Mouse (Mus musculus) spleen, embryonic (tissue): ENCODE measurements around the gene Morc1.

Experiments used
- CTCF ChIA-PET: fragments of 350-600 bp; sonication (Branson Sonifier 250); formaldehyde crosslinking; loops from one replicate; lab custom pipeline; 2022; lab: Charles Lee

Morc1 gene

DNA sequence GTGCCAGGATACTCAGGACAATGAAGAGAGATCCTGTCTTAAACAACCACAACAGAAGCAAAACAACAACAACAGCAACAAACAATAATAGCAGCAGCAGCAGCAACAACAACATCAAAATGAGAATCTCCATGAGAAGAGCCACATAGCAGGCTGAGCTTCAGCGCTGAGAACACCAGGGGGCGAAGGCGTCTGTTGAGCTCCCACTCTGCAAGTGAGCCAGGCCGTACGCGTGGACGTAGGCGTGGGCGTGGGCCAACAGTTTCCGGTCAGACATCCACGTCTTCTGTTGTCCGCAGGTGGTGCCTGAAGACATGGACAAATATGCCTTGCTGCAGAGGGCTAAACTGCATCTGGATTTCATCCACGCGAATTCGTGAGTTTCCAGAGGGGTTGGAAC lies at the start of gene Morc1:
TSS of gene Morc1 (plus strand) at position 211 of the 400 bp plus-strand sequence.
- CTCF ChIA-PET, result no interaction called here

DNA sequence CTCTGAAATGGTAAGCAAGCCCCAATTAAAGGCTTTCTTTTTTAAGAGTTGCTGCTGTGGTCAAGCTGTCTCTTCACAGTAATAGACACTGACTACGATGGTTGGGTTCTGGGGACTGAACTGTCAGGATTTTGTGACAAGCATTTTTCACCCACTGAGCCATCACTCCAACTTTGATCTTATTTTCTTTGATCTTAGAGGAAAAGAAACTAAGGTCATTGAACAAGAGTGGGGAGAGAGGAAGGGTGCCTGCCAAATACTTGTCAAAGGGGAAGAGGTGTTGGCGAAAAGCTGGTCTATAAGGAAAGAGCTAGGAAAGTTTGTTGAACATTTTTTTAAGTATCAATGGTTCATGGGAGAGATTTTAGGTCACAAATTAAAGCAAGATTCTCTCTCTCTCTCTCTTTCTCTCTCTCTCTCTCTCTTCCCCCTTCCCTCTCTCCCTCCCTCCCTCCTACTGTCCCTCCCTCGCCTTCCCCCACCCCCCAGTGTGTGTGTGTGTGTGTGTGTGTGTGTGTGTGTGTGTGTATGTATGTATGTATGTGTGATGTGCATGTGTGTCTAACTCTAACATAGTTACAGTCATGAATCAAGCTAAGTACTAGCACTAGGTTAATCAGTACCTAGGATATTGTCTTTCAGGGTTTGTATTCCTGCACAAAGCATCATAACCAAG lies 47.3 kb upstream of the Morc1 start:
- CTCF ChIA-PET, result no interaction called here

DNA sequence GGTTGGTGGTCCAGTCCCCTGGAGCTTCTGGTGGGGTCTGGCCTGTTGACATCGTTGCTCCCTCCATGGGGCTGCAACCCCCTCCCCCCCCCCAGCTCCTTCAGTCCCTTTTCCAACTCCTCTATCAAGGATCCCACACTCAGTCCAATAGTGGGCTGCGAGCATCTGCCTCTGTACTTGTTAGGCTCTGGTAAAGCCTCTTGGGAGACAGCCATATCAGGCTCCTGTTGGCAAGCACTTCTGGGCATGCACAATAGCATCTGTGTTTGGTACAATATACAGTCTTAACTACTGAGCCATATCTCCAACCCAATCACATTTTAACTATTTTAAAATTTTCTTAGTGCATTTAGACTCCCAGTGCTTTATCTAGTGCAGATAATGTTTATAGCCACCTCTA lies 44.1 kb upstream of the Morc1 start:
- CTCF ChIA-PET, result no interaction called here

DNA sequence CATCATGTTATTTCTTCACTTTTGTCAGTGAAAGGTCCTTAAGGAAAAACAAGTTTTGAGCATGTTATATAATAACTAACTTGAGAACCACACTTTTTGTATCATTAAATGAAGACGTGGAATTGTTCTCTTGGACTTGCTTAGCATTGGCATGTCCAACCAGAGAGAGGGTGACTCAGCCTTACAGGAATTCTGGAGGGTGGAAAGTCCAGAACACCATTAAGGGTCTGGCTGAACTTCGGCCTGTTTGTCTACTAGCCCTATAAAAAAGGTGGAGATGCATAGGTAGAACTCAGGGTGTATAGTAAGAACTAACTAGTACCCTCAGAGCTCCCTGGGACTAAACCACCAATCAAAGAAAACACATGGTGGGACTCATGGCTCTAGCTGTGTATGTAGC lies 35.8 kb upstream of the Morc1 start:
- CTCF ChIA-PET, result no interaction called here

DNA sequence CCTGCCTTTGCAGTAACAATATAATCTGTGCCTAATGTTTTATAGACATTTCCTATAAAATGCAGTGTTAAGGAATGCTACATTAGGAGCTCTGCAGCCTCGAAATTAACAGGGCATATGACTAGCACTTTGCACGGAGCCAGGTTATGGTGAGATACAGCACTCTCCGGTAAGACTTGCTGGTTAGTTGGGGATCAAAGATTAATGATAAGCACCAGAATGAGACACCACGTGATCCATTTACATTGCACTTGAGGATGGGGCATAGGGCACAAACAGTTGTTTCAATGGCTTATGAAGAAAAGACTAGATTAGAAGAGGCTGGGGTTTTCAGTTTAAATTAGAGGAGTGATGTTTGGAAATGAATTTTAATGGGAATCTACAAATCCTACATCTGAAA lies 28.1 kb upstream of the Morc1 start:
- CTCF ChIA-PET, result no interaction called here

DNA sequence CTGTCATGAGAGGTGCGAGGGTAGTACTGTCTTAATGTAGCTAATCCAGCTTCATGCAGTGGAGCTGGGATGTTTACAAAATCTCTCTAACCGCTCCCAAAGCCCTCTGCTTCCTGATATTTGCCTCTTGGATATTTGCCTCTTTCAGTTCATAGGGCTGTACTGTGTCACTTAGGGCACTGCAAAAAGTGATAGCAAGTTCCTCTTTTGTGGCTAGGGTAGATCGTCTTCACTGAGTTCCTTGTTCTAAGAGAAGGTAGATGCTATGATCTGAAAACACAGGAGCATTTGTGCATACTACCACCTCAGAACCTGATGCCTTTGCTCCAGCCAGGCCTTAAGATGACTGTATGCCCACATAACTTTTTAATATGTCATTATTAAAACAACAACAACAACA lies 27.6 kb upstream of the Morc1 start:
- CTCF ChIA-PET, result no interaction called here

DNA sequence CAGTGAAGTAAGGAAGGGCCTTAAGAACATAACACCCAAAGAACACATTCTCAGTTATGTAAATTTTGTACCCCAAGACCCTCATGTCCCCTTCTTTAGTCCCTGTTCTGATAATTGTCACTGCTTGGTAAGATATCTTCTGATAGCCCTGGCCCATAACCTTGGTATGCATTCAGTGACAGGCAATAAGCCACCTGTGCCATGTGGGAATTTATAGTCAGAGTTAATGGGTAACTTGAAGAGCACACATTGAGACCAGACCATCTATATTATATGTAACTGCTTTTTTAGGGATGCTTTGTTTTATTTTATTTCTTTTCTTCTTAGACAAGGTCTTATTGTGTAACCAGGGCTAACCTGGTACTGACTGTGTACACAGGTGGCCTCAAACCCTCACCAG lies 27.0 kb upstream of the Morc1 start:
- CTCF ChIA-PET, result no interaction called here

DNA sequence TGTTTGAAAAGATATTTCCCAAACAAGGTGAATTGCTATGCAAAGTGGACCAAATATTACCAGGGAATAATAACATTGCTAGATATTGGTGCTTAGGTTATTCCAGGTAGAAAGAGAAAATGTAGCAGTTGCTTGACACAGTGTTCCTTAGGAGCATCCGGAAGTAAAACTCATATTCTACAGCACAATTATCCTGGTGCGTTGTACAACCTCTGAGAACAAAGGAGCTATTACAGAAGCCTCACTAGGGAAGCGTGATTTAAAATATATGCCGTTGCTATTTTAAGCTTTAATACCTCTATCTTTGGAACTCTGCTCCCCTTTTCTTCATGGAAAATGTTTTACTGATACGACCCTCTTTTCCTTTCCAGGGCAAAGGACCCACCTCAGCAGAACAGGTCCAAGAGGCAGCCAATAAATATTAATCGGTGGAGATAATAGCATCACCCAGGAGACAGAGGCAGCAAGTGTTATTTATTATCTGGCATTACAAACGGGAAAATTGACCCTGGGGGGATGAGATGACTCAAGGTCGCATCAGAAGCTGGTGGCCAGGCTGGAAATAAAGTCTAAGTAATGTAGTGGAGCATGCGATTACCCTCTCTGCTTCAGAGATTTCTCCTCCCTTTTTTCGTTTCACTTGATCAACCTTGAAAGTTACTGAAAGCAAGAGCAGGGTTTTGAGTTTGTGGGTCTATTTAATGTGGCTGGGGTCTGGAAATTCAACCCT lies 25.2 kb upstream of the Morc1 start:
- CTCF ChIA-PET, result no interaction called here

DNA sequence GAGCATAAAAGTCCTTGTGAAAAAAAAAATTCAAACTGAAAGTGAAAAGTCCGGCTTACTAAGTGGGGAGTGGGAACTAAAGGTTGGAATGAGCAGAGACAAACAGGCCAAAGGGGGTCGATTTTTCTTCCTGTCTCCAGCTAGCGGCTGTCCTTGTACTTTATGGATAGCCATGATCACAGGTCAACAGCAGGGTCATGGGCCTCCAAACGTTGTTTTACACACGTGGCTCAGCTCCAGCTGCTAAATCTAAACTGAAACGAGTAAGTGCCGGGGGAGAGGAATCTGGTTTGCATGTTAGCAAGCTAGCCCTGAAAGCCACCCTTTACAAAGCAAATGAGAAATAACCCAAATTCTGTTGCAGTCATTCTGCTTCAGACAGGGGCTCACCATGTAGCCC lies 21.5 kb upstream of the Morc1 start:
- CTCF ChIA-PET, result no interaction called here

DNA sequence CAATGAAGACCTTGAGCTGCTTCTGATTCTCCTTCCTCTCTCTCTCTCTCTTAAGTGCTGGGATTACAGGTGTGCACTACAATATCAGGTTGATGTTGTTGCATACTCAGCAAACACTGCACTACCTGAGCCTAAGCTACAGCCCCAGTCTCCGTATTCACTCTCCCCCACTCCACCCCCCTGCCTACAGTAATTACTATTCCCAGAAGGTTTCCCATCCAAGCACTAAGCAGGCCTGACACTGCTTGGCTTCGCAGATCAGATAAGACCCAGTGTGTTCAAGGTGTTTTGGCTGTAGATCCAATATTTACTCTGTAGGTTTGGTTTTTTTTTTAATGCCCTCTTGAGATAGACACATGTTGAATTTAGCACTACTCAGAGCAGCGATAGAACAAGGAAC lies 20.9 kb upstream of the Morc1 start:
- CTCF ChIA-PET, result no interaction called here

DNA sequence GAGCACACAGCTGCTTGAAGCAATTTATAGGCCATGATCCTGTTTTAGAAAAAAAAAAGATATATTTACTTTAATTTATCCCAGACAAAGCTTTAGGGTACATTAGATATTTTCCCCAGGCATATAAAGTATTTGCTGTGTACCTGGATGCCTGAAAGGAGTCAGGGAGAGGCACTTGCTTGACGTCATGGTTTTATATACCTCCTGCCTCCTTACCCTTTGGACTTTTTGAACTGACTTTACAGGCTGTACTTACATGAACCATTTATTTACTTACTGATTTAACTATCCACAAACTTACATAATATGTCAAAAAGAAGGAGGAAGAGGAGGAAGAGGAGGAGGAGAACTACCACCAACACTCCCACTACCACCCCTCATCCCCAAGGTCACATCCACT lies 18.8 kb upstream of the Morc1 start, which contains the start of gene Gm5485:
TSS of gene Gm5485 (minus strand) at position 171 of the 400 bp plus-strand sequence.
- CTCF ChIA-PET, result no interaction called here

DNA sequence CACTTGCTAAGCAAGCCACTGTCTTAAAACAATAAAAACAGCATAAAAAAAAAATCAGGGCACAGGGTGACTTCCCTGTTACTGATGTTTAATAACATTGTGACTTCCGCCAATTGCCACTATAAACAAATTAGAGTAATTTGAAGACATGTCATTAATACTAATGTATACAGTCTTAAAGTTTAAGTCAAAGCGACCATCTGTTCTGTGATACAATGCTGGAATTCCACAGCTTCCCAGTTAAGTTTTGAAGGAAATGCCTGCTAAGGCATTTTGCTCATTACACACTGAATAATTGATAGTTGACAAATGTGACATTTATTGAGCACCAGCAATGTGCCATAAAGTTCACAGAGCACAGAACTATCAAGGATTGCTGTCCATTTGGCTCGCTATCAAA lies 12.5 kb upstream of the Morc1 start:
- CTCF ChIA-PET, result no interaction called here

DNA sequence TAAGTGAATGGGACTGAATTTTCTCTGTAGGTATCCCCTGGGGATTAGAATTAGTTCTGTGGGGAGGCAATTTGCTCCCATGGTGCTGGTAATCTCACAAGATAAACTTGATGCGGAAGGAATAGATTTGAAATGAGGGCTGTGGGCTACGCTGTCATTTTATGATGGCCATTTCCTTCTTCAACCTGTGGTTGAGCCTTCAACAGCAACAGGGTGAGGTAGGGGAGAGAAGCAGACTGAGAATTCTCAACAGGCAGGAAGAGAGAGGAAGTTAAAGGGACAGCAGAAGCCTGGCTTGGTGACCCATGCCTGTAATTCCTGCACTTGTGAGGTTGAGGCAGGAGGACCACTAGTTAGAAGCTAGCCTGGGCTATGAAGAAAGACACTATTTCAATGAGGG lies 12.0 kb upstream of the Morc1 start:
- CTCF ChIA-PET, result no interaction called here

DNA sequence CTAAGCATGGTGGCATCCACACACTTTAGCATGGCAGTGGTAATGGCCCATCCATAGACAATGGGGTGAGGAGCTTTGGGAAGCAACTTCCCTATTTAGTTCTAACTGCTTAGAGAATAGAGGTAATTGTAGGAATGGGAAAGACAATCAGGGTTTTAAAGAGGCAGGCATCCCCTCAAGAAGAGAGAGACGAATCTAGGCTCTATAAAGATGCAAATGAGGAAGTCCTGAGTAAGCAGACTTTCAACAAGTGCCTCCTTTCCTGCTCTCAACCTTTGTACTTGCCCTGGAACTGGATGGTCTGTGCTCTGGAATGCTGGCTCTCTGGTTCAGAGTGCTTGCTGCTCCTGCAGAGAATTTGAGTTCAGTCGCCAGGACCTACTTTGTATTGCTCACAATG lies 8.5 kb upstream of the Morc1 start:
- CTCF ChIA-PET, result no interaction called here

DNA sequence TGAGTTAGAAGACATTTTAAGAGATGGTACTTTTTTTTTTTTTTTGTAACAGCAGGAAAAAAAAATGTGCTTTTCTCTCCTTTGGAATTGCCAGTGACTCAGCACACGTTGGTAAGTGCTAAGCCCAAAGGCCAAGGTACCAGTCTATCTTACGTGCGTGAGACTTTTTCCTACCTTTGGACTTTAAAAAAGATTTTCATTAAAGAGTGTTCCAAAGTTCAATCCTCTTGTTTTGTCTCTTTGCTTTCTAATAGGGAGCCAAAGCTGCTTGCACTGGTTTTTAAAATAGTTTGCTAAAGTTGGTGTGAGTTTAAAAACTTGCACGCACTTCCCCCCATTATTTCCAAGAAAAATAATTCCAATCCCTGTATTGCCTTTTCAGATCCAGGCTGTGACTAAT lies 7.0 kb upstream of the Morc1 start:
- CTCF ChIA-PET, result no interaction called here

DNA sequence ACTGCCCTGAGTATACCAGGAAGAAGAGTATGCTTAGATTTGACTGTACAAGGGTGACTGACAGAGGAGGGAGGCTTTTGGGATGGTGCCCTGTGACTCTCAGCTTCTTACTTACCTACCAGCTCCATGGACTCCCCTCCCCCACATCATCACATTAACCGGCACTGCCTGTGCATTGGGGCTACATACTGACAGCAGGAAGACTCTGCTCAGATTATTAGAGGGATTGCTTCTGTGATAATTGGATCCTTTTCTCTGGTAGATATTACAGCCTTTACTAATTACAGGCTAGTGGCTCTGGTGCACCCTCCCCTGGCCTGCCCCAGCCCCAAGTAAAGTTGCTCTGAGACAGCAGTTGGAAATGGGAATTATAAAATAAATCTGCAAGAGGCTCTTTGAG lies 1.6 kb upstream of the Morc1 start:
- CTCF ChIA-PET, result no interaction called here

DNA sequence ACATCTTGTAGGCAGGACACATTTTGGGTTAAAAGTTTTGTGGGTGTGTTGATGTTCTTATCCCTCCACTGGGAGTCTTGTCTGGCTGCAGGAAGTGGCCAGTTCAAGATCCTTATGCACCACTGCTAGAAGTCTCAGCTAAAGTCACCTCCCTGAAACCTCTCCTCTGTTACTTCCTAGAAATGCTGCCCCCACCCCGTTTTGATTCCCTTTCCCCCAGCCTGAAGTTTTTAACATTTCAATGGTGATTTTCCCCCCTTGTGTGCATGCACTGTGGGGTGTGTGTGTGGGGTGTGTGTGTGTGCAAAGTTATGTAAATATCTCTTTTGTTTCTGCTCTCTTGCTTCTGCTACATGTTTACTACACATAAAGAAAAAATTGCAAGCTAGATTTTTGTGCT lies 4.4 kb downstream of the Morc1 start:
- CTCF ChIA-PET, result no interaction called here

DNA sequence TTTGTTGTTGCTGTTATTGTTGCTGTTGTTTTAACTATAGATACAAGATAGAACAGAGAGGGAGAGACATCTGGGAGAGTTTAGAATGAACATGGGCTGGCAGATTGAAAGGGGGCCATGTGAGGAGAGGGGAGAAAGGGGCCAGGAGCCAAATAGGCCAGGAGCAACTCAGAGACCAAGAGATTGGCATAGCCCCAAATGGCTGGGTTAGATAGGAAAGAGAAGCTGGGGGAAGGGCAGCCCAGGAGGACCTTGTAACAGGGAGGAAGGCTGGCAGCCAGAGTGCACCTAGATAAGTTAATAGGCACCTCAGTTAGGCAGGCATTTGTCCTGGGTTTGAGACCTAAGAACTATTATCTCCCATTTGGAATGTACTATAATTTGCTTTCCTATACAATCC lies 6.4 kb downstream of the Morc1 start:
- CTCF ChIA-PET, result no interaction called here

DNA sequence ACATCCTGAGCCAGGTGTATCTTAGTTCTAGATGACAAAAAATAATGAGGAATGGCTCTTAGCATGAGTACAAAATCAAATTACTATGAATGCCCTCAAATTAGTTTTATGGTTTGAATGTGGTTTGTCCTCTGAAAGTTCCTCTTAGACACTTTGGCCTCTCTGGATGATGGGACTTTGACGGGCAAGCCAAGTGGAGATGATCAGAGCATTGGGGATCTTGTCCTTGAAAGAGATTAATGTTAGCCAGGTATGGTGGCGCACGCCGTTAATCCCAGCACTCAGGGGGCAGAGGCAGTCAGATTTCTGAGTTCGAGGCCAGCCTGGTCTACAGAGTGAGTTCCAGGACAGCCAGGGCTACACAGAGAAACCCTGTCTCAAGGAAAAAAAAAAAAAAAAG lies 13.6 kb downstream of the Morc1 start:
- CTCF ChIA-PET, result no interaction called here

DNA sequence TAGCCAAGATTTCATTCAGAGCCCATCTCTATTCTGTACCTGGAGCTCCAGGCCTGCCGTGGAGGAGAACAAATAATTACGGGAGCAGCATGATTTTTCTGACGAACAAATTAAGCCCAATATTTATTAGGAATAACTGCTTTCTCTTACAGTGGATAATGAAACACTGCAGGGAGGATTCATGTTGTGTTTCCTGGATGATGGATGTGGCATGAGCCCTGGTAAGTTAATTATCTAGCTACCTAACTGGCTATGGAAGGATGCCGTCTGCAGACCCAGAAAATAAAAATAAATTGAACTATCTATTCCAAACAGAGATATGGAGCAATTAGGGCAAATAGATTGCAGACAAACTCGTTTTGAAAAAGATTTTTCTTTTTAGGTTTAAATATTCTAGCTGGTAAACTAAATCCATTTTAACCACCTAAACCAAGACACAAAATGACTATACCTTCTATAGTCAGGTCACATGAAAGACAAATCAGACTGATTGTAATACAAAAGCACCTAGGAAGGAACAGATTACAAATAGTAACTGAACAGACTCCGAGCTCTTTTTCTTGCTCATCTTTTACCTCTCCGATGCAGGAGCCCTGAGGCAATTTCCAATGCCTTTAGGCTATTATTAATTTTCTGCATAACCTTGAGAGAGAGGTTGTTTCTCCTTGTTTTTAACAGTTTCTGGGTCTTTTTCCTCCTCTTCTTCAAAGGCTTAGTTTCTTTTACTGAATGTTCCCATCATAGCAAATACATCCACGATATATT lies 15.3 kb downstream of the Morc1 start:
- CTCF ChIA-PET, result no interaction called here

DNA sequence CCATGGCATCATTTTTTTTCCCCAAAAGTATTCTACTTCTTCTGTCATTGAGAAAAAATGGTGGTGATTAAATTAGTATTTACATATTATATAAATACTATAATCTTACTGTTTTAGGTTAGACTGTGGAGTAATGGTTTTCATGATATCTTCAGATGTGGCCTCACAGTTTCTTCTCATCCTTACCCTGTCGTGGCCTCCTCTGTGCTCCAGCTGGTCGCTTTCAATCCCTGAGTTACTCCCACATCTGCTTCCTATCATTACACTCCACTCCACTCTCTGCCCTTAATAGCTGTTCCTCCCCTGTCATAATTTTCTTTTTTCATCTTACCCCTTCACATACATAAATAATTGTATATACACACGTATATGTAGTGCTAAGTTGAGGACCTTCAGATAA lies 22.2 kb downstream of the Morc1 start:
- CTCF ChIA-PET, result no interaction called here

DNA sequence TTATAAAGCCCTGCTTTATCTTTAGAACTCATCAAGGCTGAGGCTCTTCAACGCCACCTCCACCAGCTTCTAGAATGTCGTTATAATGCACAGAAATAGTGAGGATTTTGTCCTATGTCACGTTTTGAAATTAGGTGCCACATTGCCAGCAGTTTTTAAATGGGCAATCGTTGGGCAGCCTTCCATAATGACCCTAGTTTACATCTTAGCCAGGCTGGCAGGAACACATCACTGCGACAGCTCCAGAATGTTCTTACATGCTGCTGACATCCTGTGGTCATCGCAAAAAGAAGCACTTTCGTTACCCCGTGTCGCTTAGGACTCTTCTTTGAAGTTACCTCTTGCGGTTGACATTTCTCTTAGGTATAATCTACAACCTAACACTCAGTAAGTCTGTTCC lies 42.4 kb downstream of the Morc1 start:
- CTCF ChIA-PET, result no interaction called here
